Mouse (Mus musculus): ENCODE data around the gene Naa25. TPM values are rescaled to one million over a fixed set of nuclear protein-coding genes. Genes with fewer than 3 reads are reported as not detected.

The Naa25 gene
- polyA plus RNA-seq, 1 experiment = 14.4 TPM

GRCm38 (mm10) chr5:121428954-121429353, 31.2 kb downstream of the Naa25 start:
- no peak for TF ChIP-seq CTCF (IDR thresholded peaks at IDR 0.05; ENCODE audit: borderline replicate concordance, control insufficient read depth, extremely low read depth, insufficient read depth, low read length, poor library complexity)
- TF ChIP-seq POLR2A (IDR thresholded peaks at IDR 0.05; ENCODE audit: control insufficient read depth, extremely low read depth, insufficient read depth, low read length, poor library complexity) = no peak
- 96% methylated on average over 3 of the region's 3 CpGs for WGBS
- Histone ChIP-seq H3K4me1 (replicated peaks; ENCODE audit: control insufficient read depth, insufficient read depth, low read length) (no peaks in the 10 kb centered on the region), H3K27me3 (ENCODE audit: control insufficient read depth, insufficient read depth, low read length) (no peaks in the 10 kb centered on the region), H3K36me3 (ENCODE audit: control insufficient read depth, insufficient read depth, low read length) (peaks cover 89% of the 10 kb centered on the region), H3K4me3 (ENCODE audit: control insufficient read depth, insufficient read depth, low read length) (no peak overlapping the region), H3K27ac (ENCODE audit: control insufficient read depth, insufficient read depth, low read length) (no peak overlapping the region)
- no peak for DNase-seq

- no peak overlapping the region for H3K27ac ChIP-seq (ENCODE audit: control insufficient read depth, insufficient read depth, low read length)
- H3K36me3 ChIP-seq (ENCODE audit: control insufficient read depth, insufficient read depth, low read length) = peaks cover 71% of the 10 kb centered on the region
- WGBS = 96% methylated on average over 5 of the region's 5 CpGs
- H3K4me1 ChIP-seq (replicated peaks; ENCODE audit: control insufficient read depth, insufficient read depth, low read length) = no peaks in the 10 kb centered on the region
- TF ChIP-seq POLR2A (IDR thresholded peaks at IDR 0.05; ENCODE audit: control insufficient read depth, extremely low read depth, insufficient read depth, low read length, poor library complexity) = no peak
- no peak for TF ChIP-seq CTCF (IDR thresholded peaks at IDR 0.05; ENCODE audit: borderline replicate concordance, control insufficient read depth, extremely low read depth, insufficient read depth, low read length, poor library complexity)
- DNase-seq = no peak
- no peaks in the 10 kb centered on the region for H3K27me3 ChIP-seq (ENCODE audit: control insufficient read depth, insufficient read depth, low read length)
- H3K4me3 ChIP-seq (ENCODE audit: control insufficient read depth, insufficient read depth, low read length) = no peak overlapping the region
These were observed 40.4 kb downstream of the Naa25 start for GRCm38 (mm10) chr5:121438131-121438530.

- TF ChIP-seq CTCF (IDR thresholded peaks at IDR 0.05; ENCODE audit: borderline replicate concordance, control insufficient read depth, extremely low read depth, insufficient read depth, low read length, poor library complexity) = no peak
- TF ChIP-seq POLR2A (IDR thresholded peaks at IDR 0.05; ENCODE audit: control insufficient read depth, extremely low read depth, insufficient read depth, low read length, poor library complexity) = no peak
- Histone ChIP-seq H3K4me3 (ENCODE audit: control insufficient read depth, insufficient read depth, low read length) (no peak overlapping the region), H3K36me3 (ENCODE audit: control insufficient read depth, insufficient read depth, low read length) (peaks cover 66% of the 10 kb centered on the region), H3K4me1 (replicated peaks; ENCODE audit: control insufficient read depth, insufficient read depth, low read length) (no peaks in the 10 kb centered on the region), H3K27ac (ENCODE audit: control insufficient read depth, insufficient read depth, low read length) (no peak overlapping the region), H3K27me3 (ENCODE audit: control insufficient read depth, insufficient read depth, low read length) (no peaks in the 10 kb centered on the region)
- WGBS = 93% methylated on average over 11 of the region's 11 CpGs
- DNase-seq = no peak
These were observed 41.0 kb downstream of the Naa25 start for GRCm38 (mm10) chr5:121438756-121439155.

DNA sequence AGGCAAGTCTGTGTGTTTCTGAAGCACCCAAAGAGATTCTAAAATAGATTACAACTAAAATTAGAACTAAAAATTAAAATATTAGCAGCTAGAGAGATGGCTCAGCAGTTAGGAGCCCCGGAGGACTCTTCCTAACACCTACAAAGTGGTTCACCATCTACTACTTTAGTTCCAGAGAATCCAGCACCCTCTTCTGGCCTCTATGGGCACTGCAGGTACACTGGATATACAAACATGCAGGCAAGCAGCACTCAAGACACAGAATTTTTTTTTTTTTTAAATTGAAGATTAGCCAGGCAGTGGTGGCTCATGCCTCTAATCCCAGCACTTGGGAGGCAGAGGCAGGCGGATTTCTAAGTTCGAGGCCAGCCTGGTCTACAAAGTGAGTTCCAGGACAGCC, 45.8 kb downstream of the Naa25 start:
- TF ChIP-seq CTCF (IDR thresholded peaks at IDR 0.05; ENCODE audit: borderline replicate concordance, control insufficient read depth, extremely low read depth, insufficient read depth, low read length, poor library complexity) = no peak
- no peak for TF ChIP-seq POLR2A (IDR thresholded peaks at IDR 0.05; ENCODE audit: control insufficient read depth, extremely low read depth, insufficient read depth, low read length, poor library complexity)
- no peak overlapping the region for H3K27ac ChIP-seq (ENCODE audit: control insufficient read depth, insufficient read depth, low read length)
- no peaks in the 10 kb centered on the region for H3K27me3 ChIP-seq (ENCODE audit: control insufficient read depth, insufficient read depth, low read length)
- WGBS = 95% methylated on average over 3 of the region's 3 CpGs
- H3K36me3 ChIP-seq (ENCODE audit: control insufficient read depth, insufficient read depth, low read length) = peaks cover 64% of the 10 kb centered on the region
- no peaks in the 10 kb centered on the region for H3K4me1 ChIP-seq (replicated peaks; ENCODE audit: control insufficient read depth, insufficient read depth, low read length)
- H3K4me3 ChIP-seq (ENCODE audit: control insufficient read depth, insufficient read depth, low read length) = no peak overlapping the region
- peak; percentile 53 for DNase-seq

DNA sequence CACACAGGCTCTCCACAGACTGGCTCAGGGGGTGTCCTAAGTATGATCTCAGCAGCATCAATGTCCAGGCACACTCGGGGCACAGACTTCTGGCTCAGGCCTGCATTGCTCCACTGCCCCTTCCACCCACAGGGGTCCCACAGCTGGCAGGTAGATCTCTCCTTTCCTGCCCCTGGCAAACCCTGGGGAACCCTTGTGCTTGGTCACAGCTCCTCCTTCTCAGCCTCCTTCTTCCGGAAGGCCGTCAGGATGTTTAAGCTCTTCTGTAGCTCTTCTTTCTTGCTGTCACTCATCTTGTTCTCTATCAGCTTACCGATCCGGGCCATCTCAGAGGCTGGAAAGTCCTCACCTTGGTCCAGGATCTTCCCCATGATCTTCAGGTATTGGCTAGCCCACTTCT, 47.1 kb downstream of the Naa25 start:
- DNase-seq = no peak
- TF ChIP-seq CTCF (IDR thresholded peaks at IDR 0.05; ENCODE audit: borderline replicate concordance, control insufficient read depth, extremely low read depth, insufficient read depth, low read length, poor library complexity) (no peak), POLR2A (IDR thresholded peaks at IDR 0.05; ENCODE audit: control insufficient read depth, extremely low read depth, insufficient read depth, low read length, poor library complexity) (no peak)
- peaks cover 51% of the 10 kb centered on the region for H3K36me3 ChIP-seq (ENCODE audit: control insufficient read depth, insufficient read depth, low read length)
- no peaks in the 10 kb centered on the region for H3K27me3 ChIP-seq (ENCODE audit: control insufficient read depth, insufficient read depth, low read length)
- no peak overlapping the region for H3K27ac ChIP-seq (ENCODE audit: control insufficient read depth, insufficient read depth, low read length)
- WGBS = 94% methylated on average over 5 of the region's 5 CpGs
- no peaks in the 10 kb centered on the region for H3K4me1 ChIP-seq (replicated peaks; ENCODE audit: control insufficient read depth, insufficient read depth, low read length)
- no peak overlapping the region for H3K4me3 ChIP-seq (ENCODE audit: control insufficient read depth, insufficient read depth, low read length)

- no peak overlapping the region for H3K27ac ChIP-seq (ENCODE audit: control insufficient read depth, insufficient read depth, low read length)
- H3K27me3 ChIP-seq (ENCODE audit: control insufficient read depth, insufficient read depth, low read length) = no peaks in the 10 kb centered on the region
- TF ChIP-seq CTCF (IDR thresholded peaks at IDR 0.05; ENCODE audit: borderline replicate concordance, control insufficient read depth, extremely low read depth, insufficient read depth, low read length, poor library complexity) (no peak), POLR2A (IDR thresholded peaks at IDR 0.05; ENCODE audit: control insufficient read depth, extremely low read depth, insufficient read depth, low read length, poor library complexity) (no peak)
- H3K4me1 ChIP-seq (replicated peaks; ENCODE audit: control insufficient read depth, insufficient read depth, low read length) = peaks cover 13% of the 10 kb centered on the region
- DNase-seq = peak; percentile 22
- WGBS = over 99% methylated on average over 3 of the region's 3 CpGs
- H3K36me3 ChIP-seq (ENCODE audit: control insufficient read depth, insufficient read depth, low read length) = peaks cover 31% of the 10 kb centered on the region
- no peak overlapping the region for H3K4me3 ChIP-seq (ENCODE audit: control insufficient read depth, insufficient read depth, low read length)
These were observed 50.7 kb downstream of the Naa25 start for GRCm38 (mm10) chr5:121448450-121448849.

GRCm38 (mm10) chr5:121449976-121450375, 52.2 kb downstream of the Naa25 start:
- Histone ChIP-seq H3K4me3 (ENCODE audit: control insufficient read depth, insufficient read depth, low read length) (no peak overlapping the region), H3K27me3 (ENCODE audit: control insufficient read depth, insufficient read depth, low read length) (no peaks in the 10 kb centered on the region), H3K4me1 (replicated peaks; ENCODE audit: control insufficient read depth, insufficient read depth, low read length) (peaks cover 13% of the 10 kb centered on the region), H3K27ac (ENCODE audit: control insufficient read depth, insufficient read depth, low read length) (no peak overlapping the region), H3K36me3 (ENCODE audit: control insufficient read depth, insufficient read depth, low read length) (peaks cover 24% of the 10 kb centered on the region)
- WGBS = 58% methylated on average over 6 of the region's 6 CpGs
- TF ChIP-seq CTCF (IDR thresholded peaks at IDR 0.05; ENCODE audit: borderline replicate concordance, control insufficient read depth, extremely low read depth, insufficient read depth, low read length, poor library complexity) (no peak), POLR2A (IDR thresholded peaks at IDR 0.05; ENCODE audit: control insufficient read depth, extremely low read depth, insufficient read depth, low read length, poor library complexity) (no peak)
- peak; percentile 76 for DNase-seq
